Mouse (Mus musculus) stomach, embryonic 15.5 days (tissue): Measurements from ENCODE around the gene Egln1. TPM values are rescaled to one million over a fixed set of nuclear protein-coding genes. Genes with fewer than 3 reads are reported as not detected.

ENCODE experiments used
- ATAC-seq: fragments of 200-750 bp; cut with Nextera tagmentation; 2 replicates; pipeline ENCODE4 v1.8.0; 2017; ENCODE audit warnings: low read depth, moderate number of reproducible peaks, moderate TSS enrichment; ENCODE audit not compliant: insufficient read depth, low FRiP score
- H3K27ac ChIP-seq: fragments of 300-500 bp; sonication (generic); 2 replicates; pipeline ENCODE4 v1.5.1; 2015; ENCODE audit warnings: mild to moderate bottlenecking, inconsistent platforms
- H3K27me3 ChIP-seq: fragments of 300-500 bp; sonication (generic); replicated peaks from 2 replicates; pipeline ENCODE4 v1.6.1; 2015; ENCODE audit warnings: inconsistent platforms
- H3K36me3 ChIP-seq: fragments of 300-500 bp; sonication (generic); 2 replicates; pipeline ENCODE4 v1.6.1; 2015; ENCODE audit warnings: inconsistent platforms
- H3K4me1 ChIP-seq: fragments of 300-500 bp; sonication (generic); 2 replicates; pipeline ENCODE4 v1.6.1; 2015; ENCODE audit warnings: inconsistent platforms
- H3K4me2 ChIP-seq: fragments of 300-500 bp; sonication (generic); 2 replicates; pipeline ENCODE4 v1.6.1; 2015; ENCODE audit warnings: mild to moderate bottlenecking, inconsistent platforms
- H3K4me3 ChIP-seq: fragments of 300-500 bp; sonication (generic); replicated peaks from 2 replicates; pipeline ENCODE4 v1.5.1; 2015; ENCODE audit warnings: inconsistent platforms
- H3K9ac ChIP-seq: fragments of 300-500 bp; sonication (generic); 2 replicates; pipeline ENCODE4 v1.6.1; 2015; ENCODE audit warnings: inconsistent platforms
- H3K9me3 ChIP-seq: fragments of 300-500 bp; sonication (generic); 2 replicates; pipeline ENCODE4 v1.6.1; 2016; ENCODE audit warnings: inconsistent platforms
- WGBS: fragments of 180-500 bp; shearing (Covaris S2); methylation state at CpG from one replicate; pipeline ENCODE4 v1.1.7; 2015; 5-methylcytosine and 5-hydroxymethylcytosine counted together
- polyA plus RNA-seq: library from polyadenylated mRNA; unstranded; fragments of >200 nt; fragmentation: Nextera tagmentation; extraction: Ambion mirVana; gene quantifications from 2 replicates; pipeline ENCODE4 v1.2.1, GENCODE M21; 2015

Egln1 gene
- polyA plus RNA-seq, 1 experiment from 2014 or later, result 15.2 TPM

DNA sequence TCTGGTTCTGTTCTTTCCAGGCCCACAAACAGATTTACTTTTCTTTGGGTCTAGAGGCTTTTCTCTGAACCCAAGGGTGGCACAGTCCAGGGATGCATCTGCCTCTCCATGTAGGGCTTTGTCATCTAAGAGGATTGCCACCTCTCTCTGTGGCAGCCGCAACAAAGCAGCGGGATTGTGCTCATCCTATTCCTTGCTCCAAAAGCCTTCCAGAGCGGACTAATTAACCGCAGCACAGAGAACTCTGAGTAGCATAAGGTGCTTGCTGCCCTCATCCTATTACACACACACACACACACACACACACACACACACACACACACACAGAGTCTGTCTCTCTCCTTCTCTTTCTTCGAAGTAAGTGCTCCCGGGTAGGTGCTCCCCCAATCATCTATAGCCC, 5.3 kb downstream of the Egln1 start:
- 88% methylated on average over 6 of the region's 6 CpGs for WGBS
- H3K9me3 ChIP-seq, result no peaks in the 10 kb centered on the region
- H3K27me3 ChIP-seq, result no peaks in the 10 kb centered on the region
- H3K4me2 ChIP-seq, result no peak overlapping the region
- H3K9ac ChIP-seq, result no peak overlapping the region
- peaks cover 23% of the 10 kb centered on the region for H3K4me1 ChIP-seq
- H3K36me3 ChIP-seq, result 0 out of 2 replicates have a peak, but pooled peaks cover 4% of the 10 kb centered on the region
- ATAC-seq, result no peak
- no peak overlapping the region for H3K4me3 ChIP-seq
- H3K27ac ChIP-seq, result no peak overlapping the region

DNA sequence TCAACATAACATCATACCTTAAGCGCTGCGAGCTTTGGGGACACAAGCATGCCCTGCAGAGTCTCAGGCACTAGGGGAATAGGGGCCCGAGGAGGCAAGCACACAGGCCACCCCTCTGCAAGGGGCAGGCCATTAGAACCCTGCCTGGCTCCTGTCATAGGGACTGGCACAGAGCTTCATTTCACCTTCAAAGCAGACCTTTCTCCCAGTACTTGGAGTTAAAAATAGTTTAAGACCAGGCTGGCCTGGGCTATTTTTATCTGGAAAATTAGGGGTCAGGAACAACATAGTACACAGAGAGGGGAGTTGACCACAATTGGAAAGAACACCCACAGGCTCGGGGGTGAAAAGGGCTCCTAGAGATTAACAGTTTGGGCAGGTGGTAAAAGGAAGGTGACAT, 11.8 kb downstream of the Egln1 start:
- Histone ChIP-seq H3K27ac (no peak overlapping the region), H3K27me3 (no peaks in the 10 kb centered on the region), H3K4me2 (no peak overlapping the region), H3K9me3 (no peaks in the 10 kb centered on the region), H3K9ac (no peak overlapping the region), H3K4me1 (no peaks in the 10 kb centered on the region), H3K4me3 (no peak overlapping the region), H3K36me3 (0 out of 2 replicates have a peak, but pooled peaks cover 4% of the 10 kb centered on the region)
- 93% methylated on average over 4 of the region's 4 CpGs for WGBS
- no peak for ATAC-seq

DNA sequence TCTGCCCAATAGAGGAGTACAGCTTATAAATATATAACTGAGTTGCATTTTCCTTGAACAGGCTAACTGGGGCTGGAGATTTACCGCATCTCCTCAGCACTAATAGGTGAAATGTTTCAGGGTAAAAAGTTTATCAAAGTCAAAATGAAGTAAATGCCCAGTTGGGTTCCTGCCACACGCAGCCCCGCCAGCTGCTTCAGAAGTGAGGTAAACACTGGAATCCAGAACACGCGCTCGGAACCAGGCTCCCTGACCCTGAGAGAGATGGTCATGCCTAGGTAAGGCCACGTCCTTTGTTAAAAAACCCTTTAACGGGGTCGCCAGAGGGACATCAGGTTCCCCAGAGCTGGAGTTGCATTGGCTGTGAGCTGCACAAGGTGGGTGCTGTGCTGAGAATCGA, 12.4 kb downstream of the Egln1 start:
- H3K36me3 ChIP-seq, result 0 out of 2 replicates have a peak, but pooled peaks cover 4% of the 10 kb centered on the region
- no peak overlapping the region for H3K4me3 ChIP-seq
- no peak overlapping the region for H3K27ac ChIP-seq
- H3K9me3 ChIP-seq, result no peaks in the 10 kb centered on the region
- no peak for ATAC-seq
- H3K27me3 ChIP-seq, result no peaks in the 10 kb centered on the region
- no peak overlapping the region for H3K9ac ChIP-seq
- H3K4me2 ChIP-seq, result no peak overlapping the region
- H3K4me1 ChIP-seq, result no peaks in the 10 kb centered on the region
- 94% methylated on average over 10 of the region's 10 CpGs for WGBS

DNA sequence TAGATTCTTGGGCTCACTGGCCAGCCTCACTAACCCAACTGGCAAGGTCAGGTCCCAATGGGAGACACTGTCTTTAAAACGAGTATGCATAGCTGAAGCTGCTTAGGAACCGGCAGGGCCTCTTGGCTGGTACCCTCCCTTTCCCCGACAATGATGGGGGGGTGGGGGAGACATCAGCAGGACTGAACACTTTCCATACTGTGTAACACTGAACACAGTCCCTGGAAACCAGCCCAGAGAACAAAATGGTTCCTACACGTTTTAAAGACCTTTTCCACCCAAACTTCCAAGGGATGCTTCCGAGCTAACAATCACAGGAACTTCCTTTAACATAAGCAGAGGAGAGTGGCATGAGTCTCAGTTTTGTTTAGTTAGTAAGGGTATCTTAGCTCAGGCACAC, 14.0 kb downstream of the Egln1 start:
- Histone ChIP-seq H3K4me3 (no peak overlapping the region), H3K4me2 (no peak overlapping the region), H3K4me1 (no peaks in the 10 kb centered on the region), H3K9me3 (no peaks in the 10 kb centered on the region), H3K36me3 (no peaks in the 10 kb centered on the region), H3K27me3 (no peaks in the 10 kb centered on the region), H3K9ac (no peak overlapping the region), H3K27ac (no peak overlapping the region)
- no peak for ATAC-seq
- WGBS, result 82% methylated on average over 5 of the region's 5 CpGs

DNA sequence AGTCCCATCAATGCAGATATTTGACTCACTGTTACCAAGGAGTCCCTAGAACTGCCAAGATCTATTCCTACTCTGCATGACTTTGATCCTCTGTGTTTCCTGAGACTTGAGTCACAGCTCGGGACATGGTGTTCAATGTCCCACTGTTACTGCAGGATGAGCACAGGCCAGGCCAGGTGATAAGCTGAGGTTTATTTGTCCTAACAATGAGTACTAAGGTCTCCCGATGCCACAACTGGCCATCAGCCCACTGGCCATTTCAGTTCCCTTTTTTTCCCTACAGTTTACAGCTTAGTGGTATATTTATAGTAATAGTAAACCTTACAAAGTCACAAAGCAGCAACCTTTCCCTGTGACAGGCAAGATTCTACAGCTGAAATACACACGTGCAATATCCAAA, 16.7 kb downstream of the Egln1 start:
- no peaks in the 10 kb centered on the region for H3K9me3 ChIP-seq
- no peak for ATAC-seq
- H3K9ac ChIP-seq, result no peak overlapping the region
- H3K27ac ChIP-seq, result no peak overlapping the region
- H3K4me3 ChIP-seq, result no peak overlapping the region
- H3K4me2 ChIP-seq, result no peak overlapping the region
- H3K36me3 ChIP-seq, result no peaks in the 10 kb centered on the region
- H3K27me3 ChIP-seq, result no peaks in the 10 kb centered on the region
- no peaks in the 10 kb centered on the region for H3K4me1 ChIP-seq
- WGBS, result 77% methylated on average over 3 of the region's 3 CpGs

DNA sequence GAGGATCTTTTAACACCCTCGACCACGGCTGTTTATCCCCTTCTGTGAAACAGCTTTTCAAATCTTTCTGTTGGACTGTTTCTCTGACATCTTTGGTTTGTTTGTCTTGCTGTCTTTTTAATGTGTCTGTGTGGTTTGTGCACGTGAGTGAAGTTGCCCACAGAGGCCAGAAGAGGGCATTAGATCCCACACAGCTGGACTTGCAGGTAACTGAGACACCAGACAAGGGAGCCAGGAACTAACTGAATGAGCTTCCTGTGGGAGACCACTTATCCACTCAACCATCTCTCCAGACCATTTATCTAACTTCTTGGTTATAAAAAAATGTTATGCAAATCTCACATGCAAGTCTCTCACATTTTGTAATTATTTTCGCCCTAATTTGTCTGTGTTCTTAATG, 18.5 kb downstream of the Egln1 start:
- WGBS, result 85% methylated on average over 4 of the region's 4 CpGs
- Histone ChIP-seq H3K9me3 (no peaks in the 10 kb centered on the region), H3K27me3 (no peaks in the 10 kb centered on the region), H3K36me3 (no peaks in the 10 kb centered on the region), H3K9ac (no peak overlapping the region), H3K27ac (no peak overlapping the region), H3K4me1 (0 out of 2 replicates have a peak, but pooled peaks cover 3% of the 10 kb centered on the region), H3K4me3 (no peak overlapping the region), H3K4me2 (no peak overlapping the region)
- ATAC-seq, result no peak

DNA sequence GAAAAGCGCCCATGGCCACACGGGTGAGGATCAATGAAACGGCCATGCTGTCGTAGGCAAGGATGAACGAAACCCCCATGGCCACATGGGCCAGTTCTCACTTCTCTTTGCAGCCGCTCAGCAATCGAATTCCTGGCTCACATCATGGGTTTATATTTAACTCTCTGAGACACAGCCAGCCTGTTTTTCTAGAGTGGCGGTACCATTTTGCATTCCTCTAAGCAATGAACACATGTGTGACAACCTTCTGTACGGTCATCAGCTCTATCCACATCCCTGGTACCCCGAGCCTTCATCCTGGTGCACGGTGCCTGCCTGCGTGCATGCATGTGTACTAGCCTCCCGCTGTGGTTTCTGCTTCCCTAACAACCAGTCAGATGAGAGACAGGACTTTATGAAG, 19.0 kb downstream of the Egln1 start:
- no peak overlapping the region for H3K27ac ChIP-seq
- WGBS, result 85% methylated on average over 13 of the region's 13 CpGs
- no peak for ATAC-seq
- H3K4me2 ChIP-seq, result no peak overlapping the region
- no peak overlapping the region for H3K4me3 ChIP-seq
- H3K36me3 ChIP-seq, result no peaks in the 10 kb centered on the region
- H3K4me1 ChIP-seq, result 0 out of 2 replicates have a peak, but pooled peaks cover 3% of the 10 kb centered on the region
- H3K27me3 ChIP-seq, result no peaks in the 10 kb centered on the region
- no peaks in the 10 kb centered on the region for H3K9me3 ChIP-seq
- H3K9ac ChIP-seq, result no peak overlapping the region

DNA sequence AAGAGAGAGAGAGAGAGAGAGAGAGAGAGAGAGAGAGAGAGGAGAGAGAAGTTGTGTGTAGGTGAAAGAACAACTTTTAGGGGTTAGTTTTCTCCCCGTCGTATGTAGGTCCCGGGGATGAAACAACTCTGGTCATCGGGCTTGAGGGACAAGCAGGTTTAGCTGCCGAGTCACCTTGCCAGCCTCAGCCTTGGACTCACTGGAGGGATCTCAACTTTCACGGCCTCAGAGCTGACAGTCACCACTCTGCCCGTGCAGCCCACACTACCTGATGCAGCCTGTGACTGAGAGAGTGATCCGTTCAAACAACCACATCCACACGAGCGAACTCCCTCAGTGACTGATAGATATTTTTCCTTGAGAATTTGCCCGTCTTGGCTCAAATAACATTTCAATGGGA, 20.1 kb downstream of the Egln1 start:
- Histone ChIP-seq H3K36me3 (no peaks in the 10 kb centered on the region), H3K4me3 (no peak overlapping the region), H3K4me2 (no peak overlapping the region), H3K4me1 (0 out of 2 replicates have a peak, but pooled peaks cover 3% of the 10 kb centered on the region), H3K27ac (no peak overlapping the region), H3K27me3 (no peaks in the 10 kb centered on the region), H3K9me3 (no peaks in the 10 kb centered on the region), H3K9ac (no peak overlapping the region)
- ATAC-seq, result no peak
- 81% methylated on average over 11 of the region's 11 CpGs for WGBS

DNA sequence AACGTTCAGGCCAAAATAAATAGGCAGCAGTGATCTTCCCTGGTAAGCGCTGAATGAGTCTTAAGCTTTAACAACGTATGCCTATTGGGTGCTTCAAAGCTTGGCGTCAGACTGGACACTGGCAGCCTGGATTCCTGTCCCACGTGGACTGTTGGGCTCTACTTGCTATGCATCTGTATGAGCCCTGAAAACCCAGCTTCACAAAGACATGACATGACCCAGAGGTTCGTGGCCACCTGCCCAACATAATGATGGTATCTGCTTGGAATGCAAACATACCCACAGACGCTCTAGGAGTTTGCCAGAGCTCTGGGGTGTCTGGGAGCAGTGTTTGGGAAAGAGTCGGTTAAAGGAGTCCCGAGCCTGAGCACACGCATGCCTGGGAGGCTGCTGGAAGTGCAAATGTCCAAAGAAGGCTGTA, 22.8 kb downstream of the Egln1 start:
- Histone ChIP-seq H3K36me3 (no peaks in the 10 kb centered on the region), H3K27ac (peak overlapping the region; percentile 64), H3K4me3 (no peak overlapping the region), H3K4me2 (no peak overlapping the region), H3K27me3 (no peaks in the 10 kb centered on the region), H3K9ac (no peak overlapping the region), H3K9me3 (no peaks in the 10 kb centered on the region), H3K4me1 (peaks cover 14% of the 10 kb centered on the region)
- peak; percentile 72; the same call in 1 of the 2 replicates for ATAC-seq
- WGBS, result 42% methylated on average over 10 of the region's 10 CpGs

DNA sequence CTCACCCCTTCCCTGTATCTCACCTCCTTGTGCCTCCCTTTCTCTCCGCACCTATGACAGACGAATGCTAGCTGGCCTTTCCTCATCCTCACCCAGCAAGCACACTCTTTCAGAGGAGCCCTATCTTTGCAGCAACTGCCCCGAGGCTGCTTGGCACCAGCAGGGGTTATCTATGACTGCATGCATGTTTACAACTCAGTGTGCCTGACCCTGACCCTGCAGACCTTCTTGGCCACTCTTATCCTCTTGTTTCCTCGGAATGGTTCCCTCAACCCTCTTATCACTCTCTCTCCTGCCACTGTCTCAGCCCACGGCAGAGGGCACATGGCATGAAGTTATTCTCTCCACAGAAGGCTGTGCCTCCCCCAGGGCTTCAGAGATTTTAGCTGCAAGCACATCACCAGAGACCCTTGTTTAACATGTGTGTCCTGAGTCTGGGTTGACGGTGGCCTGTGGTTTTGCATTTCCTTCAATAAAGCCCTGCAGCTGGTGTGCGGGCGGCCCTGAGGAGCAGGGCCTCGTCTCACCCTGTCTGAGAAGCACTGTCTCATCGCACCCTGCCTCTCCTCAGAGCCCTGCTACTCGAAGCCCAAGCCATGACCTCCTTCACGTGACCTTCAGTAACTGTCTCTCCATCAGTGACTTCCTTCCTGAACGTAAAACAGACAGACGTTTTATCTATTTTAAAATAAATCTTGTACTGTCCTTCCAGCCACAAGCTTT, 23.4 kb downstream of the Egln1 start:
- no peak overlapping the region for H3K4me3 ChIP-seq
- 51% methylated on average over 14 of the region's 14 CpGs for WGBS
- no peaks in the 10 kb centered on the region for H3K9me3 ChIP-seq
- peaks cover 16% of the 10 kb centered on the region for H3K4me1 ChIP-seq
- H3K36me3 ChIP-seq, result no peaks in the 10 kb centered on the region
- ATAC-seq, result no peak
- H3K27me3 ChIP-seq, result no peaks in the 10 kb centered on the region
- H3K27ac ChIP-seq, result peak overlapping the region; percentile 64
- no peak overlapping the region for H3K4me2 ChIP-seq
- no peak overlapping the region for H3K9ac ChIP-seq

DNA sequence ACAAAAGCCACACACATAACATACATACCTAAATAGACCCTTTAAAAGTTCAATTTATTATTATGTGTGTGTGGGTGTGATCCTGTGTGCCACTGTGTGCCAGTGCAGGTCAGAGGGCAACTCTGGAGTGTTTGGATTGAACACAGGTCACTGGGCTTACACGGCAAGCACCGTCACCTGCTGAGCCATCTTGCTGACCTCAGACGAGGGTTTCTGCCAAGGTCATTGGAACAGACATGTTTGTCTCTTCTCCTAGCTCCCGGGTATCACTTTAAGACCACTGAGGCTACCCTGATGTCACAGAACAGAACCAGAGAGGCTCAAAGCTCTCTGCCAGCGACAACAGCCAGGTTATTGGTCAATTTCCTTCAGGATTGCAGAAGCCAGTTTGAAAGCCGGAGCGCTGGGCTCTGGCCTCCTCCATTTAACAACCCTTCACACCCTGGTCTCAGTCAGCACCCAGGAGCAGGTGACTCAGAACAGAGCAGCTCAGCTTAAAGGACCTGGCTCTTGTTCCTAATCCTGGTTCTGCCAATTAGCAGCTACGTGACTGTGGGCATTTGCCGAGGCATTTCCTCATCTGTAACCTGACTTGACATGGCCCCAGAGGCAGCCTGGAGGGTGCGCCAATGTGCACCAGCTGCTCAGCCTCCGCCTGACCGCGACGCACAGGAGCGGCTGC, 25.0 kb downstream of the Egln1 start:
- peaks cover 19% of the 10 kb centered on the region for H3K4me1 ChIP-seq
- ATAC-seq, result no peak
- no peak overlapping the region for H3K4me3 ChIP-seq
- no peak overlapping the region for H3K4me2 ChIP-seq
- no peak overlapping the region for H3K9ac ChIP-seq
- H3K27me3 ChIP-seq, result no peaks in the 10 kb centered on the region
- no peak overlapping the region for H3K27ac ChIP-seq
- no peaks in the 10 kb centered on the region for H3K9me3 ChIP-seq
- 84% methylated on average over 15 of the region's 15 CpGs for WGBS
- no peaks in the 10 kb centered on the region for H3K36me3 ChIP-seq

DNA sequence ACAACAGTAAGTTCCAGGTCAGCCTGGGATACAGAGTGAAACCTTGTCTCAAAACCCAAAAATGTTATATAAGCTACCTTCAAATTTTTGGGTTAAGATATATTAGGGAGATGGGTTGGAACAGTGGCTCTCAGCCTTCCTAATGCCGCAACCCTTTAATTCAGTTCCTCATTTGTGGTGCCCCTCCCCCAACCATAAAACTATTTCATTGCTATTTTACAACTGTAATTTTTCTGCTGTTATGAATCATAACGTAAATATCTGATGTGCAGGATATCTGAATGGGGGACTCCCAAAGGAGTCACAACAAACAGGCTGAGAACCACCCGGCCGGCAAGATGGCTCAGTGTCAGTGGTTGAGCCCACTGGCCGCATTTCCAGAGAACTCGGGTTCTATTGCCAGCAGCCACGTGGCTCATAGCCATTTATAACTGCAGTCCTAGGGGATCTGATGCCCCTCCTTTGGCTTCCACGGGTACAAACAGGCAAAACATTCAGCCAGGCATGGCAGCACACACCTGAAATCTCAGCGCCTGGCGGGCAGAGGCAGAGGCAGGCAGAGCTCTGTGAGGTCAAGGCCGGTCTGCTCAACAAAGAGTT, 26.5 kb downstream of the Egln1 start:
- no peak for ATAC-seq
- 71% methylated on average over 11 of the region's 11 CpGs for WGBS
- H3K36me3 ChIP-seq, result no peaks in the 10 kb centered on the region

More for the DNA sequence above, 26.5 kb downstream of the Egln1 start:
- 0 out of 2 replicates have a peak overlapping the region, but pooled peaks have one; percentile 23 for H3K27ac ChIP-seq
- no peak overlapping the region for H3K4me2 ChIP-seq
- peaks cover 19% of the 10 kb centered on the region for H3K4me1 ChIP-seq
- H3K9me3 ChIP-seq, result no peaks in the 10 kb centered on the region
- H3K9ac ChIP-seq, result no peak overlapping the region
- no peaks in the 10 kb centered on the region for H3K27me3 ChIP-seq
- H3K4me3 ChIP-seq, result no peak overlapping the region
